Mouse (Mus musculus) T-helper 17 cell (primary cell): ENCODE measurements around the gene Ropn1l.

ENCODE experiments used
- in situ Hi-C, 2 experiments: fragments of 300-600 bp; cut with MboI, MseI; formaldehyde crosslinking; loops; 1 replicate in 1 of 2; 2 replicates in 1 of 2; pipeline ENCODE4 v1.15.1; 2025; ENCODE audit warnings: high pct_unique_total_duplicates in 2 of 2

Ropn1l gene

DNA sequence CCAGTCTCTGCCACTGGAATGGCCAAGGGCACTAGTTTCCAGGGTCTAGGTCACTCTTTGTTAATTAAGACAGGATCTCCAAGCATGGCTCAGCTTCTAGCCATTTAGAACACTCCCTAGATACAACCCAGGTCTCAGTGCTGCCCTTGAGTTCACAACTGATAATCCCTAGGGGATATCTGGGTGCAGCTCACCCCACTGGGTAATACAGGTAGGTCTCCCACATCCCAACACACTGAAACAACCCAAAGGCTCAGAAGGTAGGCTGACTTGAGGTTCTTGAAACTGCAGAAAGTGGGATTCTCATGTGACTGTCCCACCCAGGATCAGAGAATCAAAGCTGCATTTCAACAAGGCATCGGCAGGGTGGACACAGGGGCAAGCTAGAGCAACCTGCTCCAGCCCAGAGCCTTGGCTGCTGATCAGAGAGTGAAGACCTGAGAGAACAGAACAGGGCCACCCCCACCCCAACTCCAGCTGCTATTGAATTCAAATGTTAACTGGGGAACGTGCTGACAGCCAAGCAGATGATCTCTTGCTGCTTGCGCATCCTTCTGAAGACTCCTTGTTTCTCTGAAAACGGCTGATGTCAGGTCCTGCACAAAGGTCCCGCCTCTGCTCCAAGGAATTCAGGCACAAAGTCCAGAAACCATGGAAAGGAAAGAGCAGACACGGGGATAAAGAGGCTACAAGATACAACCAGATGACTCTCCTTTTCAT lies 39.2 kb downstream of the Ropn1l start:
- in situ Hi-C loops = loop anchor here in 1 of 2 experiments (5.0 kb wide), 1 partner anchor 47 kb away; the partner anchor contains the start of gene Ankrd33b

DNA sequence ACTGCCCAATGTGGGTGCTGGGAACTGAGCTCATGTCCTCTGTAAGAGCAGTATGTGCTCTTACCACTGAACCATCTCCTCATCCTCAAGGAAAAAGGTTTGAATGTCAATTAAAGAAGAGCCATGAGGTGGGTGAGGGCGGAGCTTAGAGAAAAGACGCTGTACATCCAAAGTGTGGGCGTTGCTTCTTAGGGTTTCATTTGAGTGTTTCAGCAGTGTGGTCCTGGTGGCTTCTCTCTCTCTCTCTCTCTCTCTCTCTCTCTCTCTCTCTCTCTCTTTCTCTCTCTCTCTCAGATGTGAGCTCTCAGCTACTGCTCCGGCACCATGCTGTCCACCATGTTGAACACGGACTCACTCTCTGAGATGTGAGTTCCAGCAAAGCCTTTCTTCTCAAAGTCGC lies 39.9 kb downstream of the Ropn1l start:
- in situ Hi-C loops = loop anchor here in 1 of 2 experiments (5.0 kb wide), 1 partner anchor 46 kb away; the partner anchor contains the start of gene Ankrd33b

DNA sequence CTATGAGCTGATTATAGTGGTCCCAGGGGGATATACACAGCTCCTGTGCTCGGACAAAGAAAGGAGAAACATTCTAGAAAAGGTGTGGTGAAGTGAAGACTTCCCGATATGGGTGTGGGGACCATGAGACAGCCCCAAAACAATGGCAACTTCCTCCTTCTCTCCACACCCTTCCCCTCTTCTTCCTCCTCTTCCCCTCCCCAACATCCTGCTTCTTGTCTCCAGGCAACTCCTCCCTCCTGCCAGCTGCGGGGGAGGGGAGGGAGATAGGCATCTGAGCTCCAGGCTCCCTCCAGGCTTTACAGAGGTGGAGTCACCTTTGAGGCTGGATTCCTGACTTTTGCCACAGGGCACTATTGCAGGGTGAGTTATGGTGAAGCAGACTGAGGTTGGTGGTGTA lies 40.6 kb downstream of the Ropn1l start:
- in situ Hi-C loops = loop anchor here in 1 of 2 experiments (5.0 kb wide), 1 partner anchor 46 kb away; the partner anchor contains the start of gene Ankrd33b

DNA sequence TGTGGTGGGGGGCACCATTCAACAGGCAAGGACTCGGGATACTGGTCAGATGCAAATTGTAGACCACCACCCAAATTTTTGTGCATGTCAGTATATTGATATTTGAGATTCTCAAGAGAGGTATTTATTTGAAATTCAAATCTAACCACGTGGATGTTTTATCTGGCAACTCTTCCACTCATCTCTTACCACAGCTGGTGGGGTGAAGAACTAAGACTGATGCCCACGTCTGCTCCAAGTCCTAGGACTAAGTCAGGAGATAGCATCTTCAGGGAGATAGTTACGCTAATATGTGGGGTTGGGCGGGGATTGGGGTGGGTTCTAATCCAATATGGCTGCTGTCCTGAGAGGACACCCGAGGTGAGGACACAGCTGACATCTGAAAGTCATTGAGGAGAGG lies 41.1 kb downstream of the Ropn1l start:
- in situ Hi-C loops = loop anchor here in 1 of 2 experiments (5.0 kb wide), 1 partner anchor 45 kb away; the partner anchor contains the start of gene Ankrd33b

DNA sequence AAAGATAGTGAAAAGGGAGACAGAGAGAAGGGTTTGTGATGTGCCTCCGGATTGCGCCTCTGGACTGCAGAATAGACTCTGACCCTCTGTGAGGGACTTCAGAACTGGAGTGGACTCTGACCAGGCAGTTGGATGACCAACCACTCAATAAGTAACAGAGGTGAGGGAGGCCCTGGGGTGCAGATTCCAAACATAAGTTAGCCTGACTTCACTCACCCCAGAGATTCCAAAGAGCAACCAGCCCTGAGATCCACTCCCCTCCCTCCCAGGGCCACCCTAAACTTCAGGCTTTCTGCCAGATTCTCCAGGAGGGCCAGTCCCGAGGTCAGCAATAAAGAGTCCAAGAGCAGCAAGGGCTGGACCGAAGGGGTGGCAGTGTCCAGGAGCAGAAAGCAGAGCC lies 46.0 kb downstream of the Ropn1l start:
- in situ Hi-C loops = no loop called here

DNA sequence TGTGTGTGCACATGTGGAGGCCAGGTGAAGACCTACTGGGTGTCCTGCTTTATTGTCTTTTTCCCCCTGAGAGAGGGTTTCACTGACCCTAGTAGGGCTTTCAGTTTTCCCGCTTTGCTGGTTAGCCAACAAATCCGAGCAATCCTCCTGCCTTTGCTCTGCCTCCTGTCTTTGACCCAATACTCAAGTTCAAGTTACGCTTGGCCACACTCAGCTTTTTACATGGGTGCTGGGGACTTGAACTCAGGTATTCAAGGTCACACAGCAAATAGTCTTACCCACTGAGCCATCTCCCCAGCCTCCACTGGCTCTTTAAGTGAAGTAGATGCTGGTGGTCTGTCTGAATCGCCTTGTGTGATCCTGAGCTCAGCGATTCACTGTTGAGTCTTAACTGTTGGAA lies 46.7 kb downstream of the Ropn1l start:
- in situ Hi-C loops = no loop called here

DNA sequence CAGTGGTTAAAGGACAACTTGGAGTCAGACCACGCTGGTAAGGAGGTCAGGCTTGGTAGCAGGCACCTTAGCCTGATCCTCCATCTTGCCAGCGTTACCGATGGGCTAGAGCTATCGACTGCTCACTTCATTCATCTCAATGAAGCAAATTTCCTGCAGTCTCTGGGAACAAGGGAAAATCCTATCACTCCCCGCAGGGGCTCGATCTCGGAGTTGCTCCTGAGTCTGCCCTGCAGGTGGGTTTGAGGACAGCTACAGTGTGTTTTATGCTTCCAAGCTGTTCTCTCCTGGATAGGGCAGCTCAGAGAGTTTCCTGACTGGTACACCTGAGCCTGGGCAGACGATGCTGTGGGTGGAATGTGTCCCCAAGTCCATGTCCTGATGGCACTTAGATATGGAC lies 49.2 kb downstream of the Ropn1l start:
- in situ Hi-C loops = no loop called here

DNA sequence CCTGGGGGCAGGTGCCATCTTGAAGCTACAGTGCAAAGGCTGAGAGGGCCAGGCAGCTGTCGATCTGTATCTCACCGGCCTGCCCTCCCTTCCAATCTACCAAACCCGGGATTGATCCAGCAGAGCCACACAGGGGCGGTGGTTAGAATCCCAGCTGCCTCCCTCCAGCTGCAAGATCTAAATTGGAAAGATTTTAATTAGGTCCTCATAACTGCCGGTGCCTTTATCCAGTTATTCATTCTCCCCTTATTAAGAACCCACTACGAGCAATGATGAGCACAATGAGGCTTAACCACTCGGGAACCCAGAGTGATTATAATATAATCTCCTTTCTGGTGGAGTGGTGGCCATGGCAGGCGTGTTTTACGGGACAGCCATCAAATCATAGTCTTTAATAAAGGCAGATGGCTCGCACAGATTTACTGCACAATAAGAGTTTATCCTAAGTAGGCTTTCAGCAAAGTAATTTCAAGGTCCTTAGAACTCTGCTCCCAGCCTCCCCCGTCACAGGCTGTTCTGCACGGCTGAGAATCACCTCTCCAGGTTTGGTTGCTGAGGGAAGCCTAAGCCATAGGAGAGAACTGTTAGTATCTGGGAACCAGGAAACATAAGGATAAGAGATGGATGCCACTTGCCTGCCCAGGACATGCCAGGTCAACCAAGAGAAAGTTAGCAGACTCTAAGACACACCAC lies 51.2 kb downstream of the Ropn1l start:
- in situ Hi-C loops = no loop called here

DNA sequence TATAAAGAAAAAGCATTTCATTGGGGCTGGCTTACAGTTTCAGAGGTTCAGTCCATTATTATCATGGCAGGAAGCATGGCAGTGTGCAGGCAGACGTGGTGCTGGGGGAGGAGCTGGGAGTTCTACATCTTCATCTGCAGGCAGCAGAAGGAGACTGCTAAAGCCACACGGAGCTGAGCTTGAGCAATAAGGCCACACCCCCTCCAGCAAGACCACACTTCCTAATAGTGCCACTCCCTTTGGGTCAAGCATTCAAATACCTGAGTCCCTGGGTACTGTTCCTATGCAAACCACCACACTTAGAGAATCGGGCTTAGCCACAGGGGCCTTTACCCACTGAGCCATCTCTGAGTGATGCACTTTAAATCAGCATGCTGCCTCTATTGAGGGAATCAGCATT lies 52.6 kb downstream of the Ropn1l start:
- in situ Hi-C loops = no loop called here

DNA sequence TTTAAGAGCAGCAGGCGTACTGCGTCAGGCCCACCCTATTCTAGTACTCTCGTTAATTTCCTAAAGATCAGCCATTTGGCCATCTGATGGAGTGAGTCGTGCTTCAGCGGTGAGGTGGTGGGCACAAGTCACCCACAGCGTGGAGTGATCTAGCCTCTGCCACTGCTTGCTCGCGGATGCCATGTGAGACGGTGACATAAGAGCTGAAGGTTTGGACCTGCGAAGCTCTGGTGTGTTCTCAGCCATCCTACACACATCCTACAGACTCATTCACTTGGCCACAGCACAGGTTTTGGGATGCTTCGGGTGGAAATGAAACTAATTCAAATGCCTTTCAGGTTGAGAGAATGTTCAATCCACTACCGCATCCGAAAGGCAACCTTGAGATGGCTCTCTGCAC lies 54.8 kb downstream of the Ropn1l start:
- in situ Hi-C loops = no loop called here

DNA sequence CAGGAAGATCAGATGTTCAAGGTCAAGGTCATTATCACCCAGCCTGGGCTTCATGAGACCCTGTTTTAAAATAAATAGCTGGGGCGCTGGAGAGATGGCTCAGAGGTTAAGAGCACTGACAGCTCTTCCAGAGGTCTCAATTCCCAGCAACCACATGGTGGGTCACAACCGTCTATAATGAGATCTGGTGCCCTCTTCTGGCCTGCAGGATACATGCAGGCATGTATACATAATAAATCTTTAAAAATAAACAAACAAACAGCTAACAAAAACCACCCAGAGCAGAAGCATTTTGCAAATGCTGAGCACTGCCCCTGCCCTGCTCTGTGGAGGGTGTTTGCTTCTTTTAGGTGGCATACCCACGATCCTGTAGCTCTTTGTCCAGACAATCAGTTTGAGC lies 56.2 kb downstream of the Ropn1l start:
- in situ Hi-C loops = no loop called here

DNA sequence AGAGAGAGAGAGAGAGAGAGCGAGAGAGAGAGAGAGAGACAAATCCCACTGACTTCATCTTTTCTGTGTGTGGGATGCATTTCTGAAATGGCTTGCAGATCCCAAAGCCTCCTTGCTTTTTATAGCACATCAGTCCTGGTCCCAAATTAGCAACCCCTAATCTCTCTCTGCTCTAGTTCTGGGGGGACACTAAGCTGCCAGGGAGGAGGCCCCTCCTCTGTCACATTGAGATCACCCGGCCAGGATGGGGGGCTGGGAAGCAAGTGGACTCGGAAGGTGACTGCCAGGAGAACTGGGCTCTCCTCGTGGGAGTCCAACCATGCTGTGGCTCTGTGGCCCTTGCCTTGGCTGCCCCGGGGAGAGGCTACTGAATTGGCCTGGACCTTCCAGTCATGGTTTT lies 56.8 kb downstream of the Ropn1l start:
- in situ Hi-C loops = no loop called here

DNA sequence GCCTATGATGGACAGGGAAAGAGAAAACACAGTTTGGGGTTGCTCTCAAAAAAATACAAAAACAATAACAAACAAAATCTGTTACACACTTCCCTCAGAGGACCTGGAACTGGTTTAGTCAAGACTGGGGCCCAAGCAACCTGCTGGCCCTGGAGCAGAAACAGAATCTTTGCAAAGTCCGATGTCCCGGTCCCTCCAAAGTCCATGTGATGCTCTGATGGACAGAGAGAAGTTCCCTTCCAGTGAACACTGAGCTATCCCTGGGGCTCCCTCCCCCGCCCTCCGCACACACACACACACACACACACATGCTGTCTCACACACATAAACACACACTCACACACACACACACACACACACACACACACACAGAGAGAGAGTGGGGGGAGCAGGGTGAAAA lies 57.6 kb downstream of the Ropn1l start:
- in situ Hi-C loops = no loop called here

DNA sequence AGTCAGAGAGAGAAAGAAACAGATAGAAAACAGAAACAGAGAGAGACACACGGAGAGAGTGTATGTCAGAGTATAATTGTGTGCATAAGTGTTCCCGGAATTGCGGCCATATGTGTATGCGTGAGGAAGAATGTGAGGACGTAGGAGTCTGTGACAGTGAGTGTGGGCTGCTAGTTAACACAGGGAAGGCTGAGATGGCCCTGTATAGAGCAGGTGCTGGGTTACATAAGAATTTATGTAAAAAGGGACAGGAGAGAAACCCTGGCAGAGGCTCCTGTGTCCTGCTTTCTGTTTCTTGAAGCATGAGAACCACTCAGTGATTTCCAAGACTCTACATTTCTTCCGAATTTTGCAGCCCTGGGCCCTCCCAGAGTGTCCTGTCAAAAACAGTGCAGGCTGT lies 60.1 kb downstream of the Ropn1l start:
- in situ Hi-C loops = no loop called here

DNA sequence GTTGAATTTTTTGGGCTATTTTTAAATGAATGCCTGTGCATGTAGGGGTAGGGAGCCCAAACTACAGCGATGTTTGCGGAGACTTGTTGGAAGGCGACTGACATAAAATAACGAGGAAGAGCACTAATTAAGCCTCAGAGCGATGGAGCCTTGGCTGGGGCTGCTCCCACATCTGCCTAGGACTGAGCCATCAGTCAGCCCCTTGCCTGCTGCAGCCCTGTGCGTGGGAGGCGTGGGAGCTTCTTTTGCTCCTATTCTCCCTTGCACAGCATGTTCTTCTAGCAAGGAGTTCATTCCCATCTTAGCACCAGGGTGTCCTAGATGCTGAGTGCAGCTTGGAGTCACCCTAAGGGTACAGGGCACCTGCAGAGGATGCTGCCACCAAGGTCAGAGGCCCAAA lies 60.8 kb downstream of the Ropn1l start:
- in situ Hi-C loops = no loop called here

DNA sequence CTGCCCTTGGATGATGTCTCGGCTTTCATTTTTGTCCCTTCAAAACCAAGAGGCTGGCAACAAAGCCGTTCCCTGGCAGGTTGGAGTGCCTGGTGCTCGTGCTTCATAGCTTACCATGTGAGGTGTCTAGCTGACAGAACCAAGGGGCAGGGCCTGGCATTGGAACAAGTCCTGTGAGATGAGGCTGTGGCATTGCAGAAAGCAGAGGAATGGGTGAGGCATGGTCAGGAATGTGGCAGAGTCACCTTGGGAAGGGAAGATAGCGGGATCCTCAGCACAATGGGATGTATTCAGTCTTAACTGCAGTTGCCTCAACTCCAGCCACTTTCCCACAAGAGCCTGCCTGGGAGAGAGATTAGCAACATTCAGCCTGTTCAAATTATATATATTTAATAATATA lies 61.4 kb downstream of the Ropn1l start:
- in situ Hi-C loops = no loop called here
